Mouse (Mus musculus): Measurements from ENCODE around the gene Pigu.

DNA sequence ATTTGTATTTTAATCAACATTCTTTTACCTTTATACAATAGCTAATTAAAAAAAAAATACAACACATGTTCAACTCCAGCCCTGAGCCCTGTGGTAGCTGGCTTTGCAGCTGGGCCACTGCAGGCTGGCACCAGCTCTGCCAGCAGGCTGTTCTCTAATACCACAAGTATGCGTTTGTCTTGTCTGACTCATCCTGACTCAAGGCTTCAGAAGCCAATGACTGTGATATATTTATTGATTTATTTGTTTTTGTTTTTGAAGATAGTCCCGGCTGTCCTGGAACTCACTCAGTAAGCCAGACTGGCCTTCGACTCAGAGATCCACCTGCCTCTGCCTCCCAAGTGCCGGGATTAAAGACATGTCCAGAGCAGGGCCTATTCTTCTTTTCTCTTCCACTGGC, 63.3 kb downstream of the Pigu start:
- TF ChIP-seq EP300 (IDR thresholded peaks at IDR 0.05; ENCODE audit: low read depth) (no peak), CTCF (IDR thresholded peaks at IDR 0.05; ENCODE audit: low read depth) (no peak)

All from liver, postnatal 0 days (tissue).